Mouse (Mus musculus) CH12.LX (cell line): ENCODE data around the gene Ephb4.

Experiments used
- CTCF ChIP-seq, 2 experiments: IDR thresholded peaks in 1 of 2; conservative IDR thresholded peaks in 1 of 2; 2 replicates each; pipeline ENCODE4 v1.5.1; 2011 to 2012; ENCODE audit warnings: low read depth in 2 of 2, low read length in 2 of 2, improper control_type of control experiment in 1 of 2, inconsistent platforms in 1 of 2, mild to moderate bottlenecking in 1 of 2, moderate library complexity in 1 of 2
- E2F4 ChIP-seq: IDR thresholded peaks from 2 replicates; pipeline ENCODE4 v1.6.1; 2011; ENCODE audit warnings: low read depth, low read length, improper control_type of control experiment; ENCODE audit not compliant: insufficient replicate concordance
- MAX ChIP-seq: IDR thresholded peaks from 2 replicates; pipeline ENCODE4 v1.6.1; 2011; ENCODE audit warnings: low read length, improper control_type of control experiment
- MAZ ChIP-seq: IDR thresholded peaks from 2 replicates; pipeline ENCODE4 v1.6.1; 2012; ENCODE audit warnings: low read depth, mild to moderate bottlenecking, inconsistent platforms, low read length, improper control_type of control experiment, moderate library complexity
- MEF2A ChIP-seq: IDR thresholded peaks from 2 replicates; pipeline ENCODE4 v1.6.1; 2014; ENCODE audit warnings: low read depth, mild to moderate bottlenecking, inconsistent platforms, low read length, improper control_type of control experiment, borderline replicate concordance
- MXI1 ChIP-seq: IDR thresholded peaks from 2 replicates; pipeline ENCODE4 v1.6.1; 2011; ENCODE audit warnings: mild to moderate bottlenecking, low read depth, low read length, improper control_type of control experiment
- NELFE ChIP-seq: IDR thresholded peaks from 2 replicates; pipeline ENCODE4 v1.6.1; 2011; ENCODE audit warnings: low read depth, low read length, improper control_type of control experiment
- POLR2A ChIP-seq: IDR thresholded peaks from 2 replicates; pipeline ENCODE4 v1.6.1; 2011; ENCODE audit warnings: low read depth, mild to moderate bottlenecking, improper control_type of control experiment, low read length

GRCm38 (mm10) chr5:137350205-137351057 lies 522 bp downstream of the Ephb4 start:
- no peak for TF ChIP-seq MAZ
- no peak for TF ChIP-seq POLR2A
- no peak for TF ChIP-seq NELFE
- TF ChIP-seq CTCF (conservative IDR thresholded peaks at IDR 0.05 in 1 of 2, IDR thresholded peaks at IDR 0.05 in 1 of 2; ENCODE audit: low read depth in 2 of 2, low read length in 2 of 2): no peak
- no peak for TF ChIP-seq MEF2A
- no peak for TF ChIP-seq MAX
- no peak for TF ChIP-seq MXI1
- no peak for TF ChIP-seq E2F4
